Mouse (Mus musculus): ENCODE measurements around the gene Gabpa. TPM values are rescaled to one million over a fixed set of nuclear protein-coding genes. Genes with fewer than 3 reads are reported as not detected.
A peak's percentile ranks its signal among the peaks of the same experiment; 100 is the strongest.

The Gabpa gene
- polyA plus RNA-seq, 1 experiment from 2014 or later = 39.4 TPM

DNA sequence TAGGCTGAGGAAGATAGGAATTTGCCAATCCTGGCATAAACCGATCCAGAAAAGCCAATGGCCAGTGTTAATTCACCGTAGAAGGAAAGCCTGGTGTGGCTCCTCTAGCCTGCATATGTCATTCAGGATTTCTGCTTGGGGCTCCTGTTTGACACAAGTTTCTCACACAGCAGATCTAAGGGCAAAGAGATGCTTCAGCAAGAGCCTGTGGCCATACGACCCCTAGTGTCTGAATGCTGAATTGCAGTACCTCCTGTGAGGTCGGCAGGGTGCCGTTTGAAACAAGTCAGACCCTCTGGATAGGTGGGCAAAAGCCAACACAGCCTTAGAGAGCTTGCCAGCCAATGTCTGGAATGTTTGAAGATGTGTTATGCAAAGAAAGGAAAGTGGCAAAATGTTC lies 44.4 kb downstream of the Gabpa start:
- Histone ChIP-seq H3K36me3 (ENCODE audit: control insufficient read depth, insufficient read depth, low read length) (no peaks in the 10 kb centered on the region), H3K4me2 (ENCODE audit: low read depth, low read length) (no peak overlapping the region)
- WGBS = 23% methylated on average over 5 of the region's 5 CpGs

DNA sequence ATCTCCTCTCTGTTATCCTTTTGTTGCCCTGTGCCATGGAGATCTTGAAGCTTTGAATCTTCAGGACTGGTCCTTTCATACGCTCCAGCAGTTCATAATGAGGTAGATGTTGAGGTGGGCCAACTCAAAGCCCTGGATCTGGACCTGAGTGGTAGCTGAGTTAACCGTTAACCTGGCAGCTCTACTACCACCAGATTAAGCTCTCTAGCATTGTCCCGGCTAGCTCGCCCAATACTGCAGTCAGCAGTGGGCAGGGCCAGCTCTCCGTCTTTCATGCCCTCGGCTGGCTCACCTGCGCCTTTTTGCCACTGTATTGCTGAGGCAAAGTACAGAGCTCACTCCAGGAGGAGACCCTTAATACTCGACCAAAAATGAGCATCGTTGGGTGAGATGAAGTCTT lies 46.4 kb downstream of the Gabpa start:
- Histone ChIP-seq H3K4me2 (ENCODE audit: low read depth, low read length) (no peak overlapping the region), H3K27ac (ENCODE audit: low read length) (no peak overlapping the region), H3K36me3 (ENCODE audit: control insufficient read depth, insufficient read depth, low read length) (no peaks in the 10 kb centered on the region), H3K27me3 (ENCODE audit: control insufficient read depth, insufficient read depth, low read depth, low read length) (no peaks in the 10 kb centered on the region), H3K4me3 (ENCODE audit: low read length) (no peak overlapping the region), H3K9ac (ENCODE audit: low read length) (no peak overlapping the region), H3K4me1 (replicated peaks; ENCODE audit: control insufficient read depth, insufficient read depth, low read length) (no peaks in the 10 kb centered on the region), H3K9me3 (ENCODE audit: control insufficient read depth, low read length) (no peaks in the 10 kb centered on the region)
- 83% methylated on average over 9 of the region's 9 CpGs for WGBS
- ATAC-seq (ENCODE audit: low read depth) = no peak

More for the DNA sequence above, 44.4 kb downstream of the Gabpa start:
- no peak overlapping the region for H3K4me3 ChIP-seq (ENCODE audit: low read length)
- no peaks in the 10 kb centered on the region for H3K9me3 ChIP-seq (ENCODE audit: control insufficient read depth, low read length)
- no peak overlapping the region for H3K9ac ChIP-seq (ENCODE audit: low read length)
- peak; percentile 49; the same call in 1 of the 2 replicates for ATAC-seq (ENCODE audit: low read depth)
- no peaks in the 10 kb centered on the region for H3K27me3 ChIP-seq (ENCODE audit: control insufficient read depth, insufficient read depth, low read depth, low read length)
- no peak overlapping the region for H3K27ac ChIP-seq (ENCODE audit: low read length)
- H3K4me1 ChIP-seq (replicated peaks; ENCODE audit: control insufficient read depth, insufficient read depth, low read length) = no peaks in the 10 kb centered on the region

DNA sequence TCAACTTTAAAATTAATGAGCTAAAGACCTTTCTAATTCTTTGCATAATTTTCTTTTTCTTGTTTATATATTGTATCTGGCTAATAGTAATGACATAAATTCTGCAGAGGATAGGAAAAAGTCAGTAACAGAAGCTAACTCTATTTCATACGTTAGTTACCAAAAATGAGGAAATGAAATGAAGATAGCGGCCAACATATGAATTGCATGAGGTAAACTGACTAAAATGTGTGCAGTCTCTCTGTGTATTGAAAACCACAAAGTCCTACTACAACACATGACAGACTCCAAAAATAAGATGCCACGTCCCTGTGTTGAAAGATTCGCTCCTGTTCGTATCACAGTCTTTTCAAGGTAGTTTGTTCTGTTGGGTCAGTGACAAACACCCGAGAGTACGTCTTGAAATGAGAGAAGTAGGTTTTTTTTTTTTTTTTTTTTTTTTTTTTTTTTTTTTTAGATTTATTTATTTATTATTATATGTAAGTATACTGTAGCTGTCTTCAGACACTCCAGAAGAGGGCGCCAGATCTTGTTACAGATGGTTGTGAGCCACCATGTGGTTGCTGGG lies 47.1 kb downstream of the Gabpa start:
- Histone ChIP-seq H3K27ac (ENCODE audit: low read length) (no peak overlapping the region), H3K4me2 (ENCODE audit: low read depth, low read length) (no peak overlapping the region), H3K27me3 (ENCODE audit: control insufficient read depth, insufficient read depth, low read depth, low read length) (no peaks in the 10 kb centered on the region)

GRCm38 (mm10) chr16:84884572-84884971 lies 49.8 kb downstream of the Gabpa start:
- H3K4me2 ChIP-seq (ENCODE audit: low read depth, low read length) = no peak overlapping the region
- no peaks in the 10 kb centered on the region for H3K4me1 ChIP-seq (replicated peaks; ENCODE audit: control insufficient read depth, insufficient read depth, low read length)
- H3K27ac ChIP-seq (ENCODE audit: low read length) = no peak overlapping the region
- H3K9ac ChIP-seq (ENCODE audit: low read length) = no peak overlapping the region
- H3K36me3 ChIP-seq (ENCODE audit: control insufficient read depth, insufficient read depth, low read length) = no peaks in the 10 kb centered on the region
- no peak overlapping the region for H3K4me3 ChIP-seq (ENCODE audit: low read length)
- WGBS = 79% methylated on average over 8 of the region's 8 CpGs
- no peaks in the 10 kb centered on the region for H3K27me3 ChIP-seq (ENCODE audit: control insufficient read depth, insufficient read depth, low read depth, low read length)
- ATAC-seq (ENCODE audit: low read depth) = no peak
- H3K9me3 ChIP-seq (ENCODE audit: control insufficient read depth, low read length) = no peaks in the 10 kb centered on the region

More for the DNA sequence above, 47.1 kb downstream of the Gabpa start:
- Histone ChIP-seq H3K9me3 (ENCODE audit: control insufficient read depth, low read length) (no peaks in the 10 kb centered on the region), H3K9ac (ENCODE audit: low read length) (no peak overlapping the region), H3K4me3 (ENCODE audit: low read length) (no peak overlapping the region), H3K36me3 (ENCODE audit: control insufficient read depth, insufficient read depth, low read length) (no peaks in the 10 kb centered on the region), H3K4me1 (replicated peaks; ENCODE audit: control insufficient read depth, insufficient read depth, low read length) (no peaks in the 10 kb centered on the region)
- ATAC-seq (ENCODE audit: low read depth) = no peak
- WGBS = 81% methylated on average over 8 of the region's 8 CpGs

GRCm38 (mm10) chr16:84902995-84903394 lies 68.3 kb downstream of the Gabpa start:
- Histone ChIP-seq H3K27ac (ENCODE audit: low read length) (no peak overlapping the region), H3K9me3 (ENCODE audit: control insufficient read depth, low read length) (no peaks in the 10 kb centered on the region), H3K9ac (ENCODE audit: low read length) (no peak overlapping the region), H3K27me3 (ENCODE audit: control insufficient read depth, insufficient read depth, low read depth, low read length) (no peaks in the 10 kb centered on the region), H3K4me1 (replicated peaks; ENCODE audit: control insufficient read depth, insufficient read depth, low read length) (no peaks in the 10 kb centered on the region), H3K4me2 (ENCODE audit: low read depth, low read length) (no peak overlapping the region), H3K4me3 (ENCODE audit: low read length) (no peak overlapping the region), H3K36me3 (ENCODE audit: control insufficient read depth, insufficient read depth, low read length) (no peaks in the 10 kb centered on the region)
- ATAC-seq (ENCODE audit: low read depth) = no peak
- WGBS = 87% methylated on average over 4 of the region's 4 CpGs

GRCm38 (mm10) chr16:84911477-84912165 lies 76.9 kb downstream of the Gabpa start:
- Histone ChIP-seq H3K9me3 (ENCODE audit: control insufficient read depth, low read length) (no peaks in the 10 kb centered on the region), H3K4me2 (ENCODE audit: low read depth, low read length) (no peak overlapping the region), H3K36me3 (ENCODE audit: control insufficient read depth, insufficient read depth, low read length) (no peaks in the 10 kb centered on the region), H3K4me1 (replicated peaks; ENCODE audit: control insufficient read depth, insufficient read depth, low read length) (no peaks in the 10 kb centered on the region), H3K27me3 (ENCODE audit: control insufficient read depth, insufficient read depth, low read depth, low read length) (no peaks in the 10 kb centered on the region), H3K27ac (ENCODE audit: low read length) (no peak overlapping the region), H3K4me3 (ENCODE audit: low read length) (no peak overlapping the region), H3K9ac (ENCODE audit: low read length) (no peak overlapping the region)
- 87% methylated on average over 8 of the region's 8 CpGs for WGBS
- no peak for ATAC-seq (ENCODE audit: low read depth)

Other genes with a start within 250 kb of the Gabpa start
- 44.2 and 47.0 TPM in 2 replicates for gene Mrpl39, start 99.2 kb upstream of the Gabpa start, polyA plus RNA-seq (2015; fragmentation: Nextera tagmentation; extraction: Ambion mirVana)
- gene Jam2, start 60.8 kb upstream of the Gabpa start, polyA plus RNA-seq (2015; fragmentation: Nextera tagmentation; extraction: Ambion mirVana) = 14.6 and 15.2 TPM in 2 replicates
- 874 and 916 TPM in 2 replicates for gene Atp5j, start 700 bp downstream of the Gabpa start, polyA plus RNA-seq (2015; fragmentation: Nextera tagmentation; extraction: Ambion mirVana)

Data from lung, embryonic 16.5 days (tissue).